Mouse (Mus musculus): ENCODE data around the gene Dpm1.

DNA sequence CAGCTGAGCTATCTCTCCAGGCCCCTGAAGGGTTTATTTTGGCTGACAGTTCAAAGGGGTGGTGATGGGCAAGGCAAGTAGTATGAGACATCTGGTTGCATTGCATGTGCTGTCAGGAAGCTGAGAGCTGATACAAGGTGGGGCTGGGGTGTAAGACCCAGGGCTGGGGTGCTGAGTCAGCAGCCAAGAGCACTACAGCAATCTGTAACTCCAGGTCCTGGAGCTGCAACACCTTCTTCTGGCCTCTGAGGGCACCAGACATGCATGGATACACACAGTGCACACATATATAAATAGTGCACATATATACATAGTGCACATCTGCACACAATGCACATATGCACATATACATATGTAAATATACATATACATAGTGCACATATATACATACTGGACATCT is 12.4 kb upstream of the Dpm1 start:
- TF ChIP-seq CTCF (IDR thresholded peaks at IDR 0.05; ENCODE audit: insufficient read depth, low read length) (no peak), POLR2A (IDR thresholded peaks at IDR 0.05; ENCODE audit: borderline replicate concordance, extremely low read depth, low read depth, low read length) (no peak)

Data from lung, adult 2 months (tissue).